Mouse (Mus musculus): ENCODE measurements at regions not wholly inside any gene's neighbourhood (a gene's known extent, or its start where the extent isn't known, plus 50 kb on each side); places are given as distances from the start of the nearest gene placed in this dataset.

GRCm38 (mm10) chr16:77236021-77236420, 222.5 kb downstream of the Usp25 start:
- H3K4me2 ChIP-seq (ENCODE audit: low read length) = peak overlapping the region; percentile 46
- H3K4me3 ChIP-seq (ENCODE audit: low read depth, low read length) = peak overlapping the region; percentile 45
- no peaks in the 10 kb centered on the region for H3K36me3 ChIP-seq (ENCODE audit: control insufficient read depth, insufficient read depth, low read length)
- peak; percentile 93 for ATAC-seq
- no peaks in the 10 kb centered on the region for H3K27me3 ChIP-seq (ENCODE audit: control insufficient read depth, insufficient read depth, low read depth, low read length)
- peaks cover under 1% of the 10 kb centered on the region; the same call in 1 of the 2 replicates for H3K4me1 ChIP-seq (ENCODE audit: control insufficient read depth, insufficient read depth, low read length)
- H3K27ac ChIP-seq (ENCODE audit: low read length) = peak overlapping the region; percentile 99
- H3K9me3 ChIP-seq (replicated peaks; ENCODE audit: control insufficient read depth, low read length, poor library complexity, severe bottlenecking) = no peaks in the 10 kb centered on the region
- peak overlapping the region; percentile 71 for H3K9ac ChIP-seq (ENCODE audit: low read depth, low read length)
- WGBS = 19% methylated on average over 4 of the region's 4 CpGs

- H3K27me3 ChIP-seq (ENCODE audit: control insufficient read depth, insufficient read depth, low read depth, low read length) = no peaks in the 10 kb centered on the region
- peak overlapping the region; percentile 46 for H3K4me2 ChIP-seq (ENCODE audit: low read length)
- H3K36me3 ChIP-seq (ENCODE audit: control insufficient read depth, insufficient read depth, low read length) = no peaks in the 10 kb centered on the region
- no peak for ATAC-seq
- no peaks in the 10 kb centered on the region for H3K9me3 ChIP-seq (replicated peaks; ENCODE audit: control insufficient read depth, low read length, poor library complexity, severe bottlenecking)
- peak overlapping the region; percentile 45 for H3K4me3 ChIP-seq (ENCODE audit: low read depth, low read length)
- 21% methylated on average over 5 of the region's 5 CpGs for WGBS
- no peaks in the 10 kb centered on the region for H3K4me1 ChIP-seq (ENCODE audit: control insufficient read depth, insufficient read depth, low read length)
- peak overlapping the region; percentile 71 for H3K9ac ChIP-seq (ENCODE audit: low read depth, low read length)
- H3K27ac ChIP-seq (ENCODE audit: low read length) = peak overlapping the region; percentile 99
Observed at GRCm38 (mm10) chr16:77235449-77235848, 221.9 kb downstream of the Usp25 start.
